Mouse (Mus musculus) thymus, adult 2 months (tissue): Measurements from ENCODE around the gene Defb30. TPM values are rescaled to one million over a fixed set of nuclear protein-coding genes. Genes with fewer than 3 reads are reported as not detected.

Experiments used
- DNase-seq: peaks from one replicate; pipeline ENCODE4 v3.0.0; 2021
- H3K27ac ChIP-seq: fragments of 200-500 bp; 2 replicates; pipeline ENCODE4 v1.5.1; 2012; ENCODE audit warnings: low read length, control low read depth; ENCODE audit not compliant: control insufficient read depth, insufficient read depth
- H3K27me3 ChIP-seq: fragments of 200-500 bp; 2 replicates; pipeline ENCODE4 v1.6.1; 2012; ENCODE audit warnings: mild to moderate bottlenecking, low read length, moderate library complexity, mixed read lengths; ENCODE audit not compliant: control insufficient read depth, insufficient read depth
- H3K36me3 ChIP-seq: fragments of 200-500 bp; 2 replicates; pipeline ENCODE4 v1.6.1; 2012; ENCODE audit warnings: mild to moderate bottlenecking, low read length, moderate library complexity; ENCODE audit not compliant: control insufficient read depth, insufficient read depth
- H3K4me1 ChIP-seq: fragments of 200-500 bp; replicated peaks from 2 replicates; pipeline ENCODE4 v1.6.1; 2012; ENCODE audit warnings: low read length; ENCODE audit not compliant: control insufficient read depth, insufficient read depth
- H3K4me3 ChIP-seq: fragments of 200-500 bp; 2 replicates; pipeline ENCODE4 v1.5.1; 2012; ENCODE audit warnings: mild to moderate bottlenecking, low read length, control low read depth, moderate library complexity; ENCODE audit not compliant: control insufficient read depth, insufficient read depth
- CTCF ChIP-seq: fragments of 200-500 bp; IDR thresholded peaks from 2 replicates; pipeline ENCODE4 v1.5.1; 2012; ENCODE audit warnings: mild to moderate bottlenecking, control low read depth, low read length, moderate library complexity, borderline replicate concordance; ENCODE audit not compliant: control insufficient read depth, poor library complexity, insufficient read depth; ENCODE audit errors: extremely low read depth
- POLR2A ChIP-seq: fragments of 200-500 bp; IDR thresholded peaks from 2 replicates; pipeline ENCODE4 v1.6.1; 2012; ENCODE audit warnings: mild to moderate bottlenecking, low read length, control low read depth, moderate library complexity; ENCODE audit not compliant: control insufficient read depth, poor library complexity, insufficient read depth; ENCODE audit errors: extremely low read depth
- WGBS: fragments of 180-500 bp; shearing (Covaris S2); methylation state at CpG from one replicate; pipeline ENCODE4 v1.1.7; 2018; 5-methylcytosine and 5-hydroxymethylcytosine counted together
- polyA plus RNA-seq: library from polyadenylated mRNA; depleted of rRNA; stranded (reverse); fragments of >200 nt; gene quantifications from 2 replicates; pipeline ENCODE4 v1.2.3, GENCODE M21; 2012; rRNA removed

Gene Defb30
- polyA plus RNA-seq, 1 experiment, result not detected

DNA sequence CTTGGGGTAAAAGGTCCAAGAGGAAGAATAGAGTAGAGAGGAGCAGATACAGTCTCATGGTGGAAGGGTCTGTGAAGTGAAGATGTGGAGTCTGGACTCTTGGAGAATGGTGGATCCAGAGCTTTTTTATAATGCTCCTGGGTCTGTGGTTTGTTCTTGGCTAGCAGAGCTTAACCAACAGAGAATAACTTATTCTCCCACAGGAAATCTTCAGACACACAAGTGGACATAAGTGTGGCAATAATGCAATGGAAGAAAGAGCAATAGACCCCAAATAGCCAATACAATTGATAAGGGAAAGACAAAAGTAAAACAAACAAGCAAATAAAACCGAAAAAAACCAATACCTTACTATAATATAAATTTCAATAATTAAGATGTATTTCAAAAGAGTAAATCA lies 65.3 kb downstream of the Defb30 start, which contains the start of gene Defb48:
Defb48 (minus strand) TSS at position 101 of the 400 bp plus-strand sequence.
- 85% methylated on average over 1 of the region's 1 CpGs for WGBS
- DNase-seq, result no peak
- TF ChIP-seq CTCF (no peak), POLR2A (no peak)
- Histone ChIP-seq H3K4me1 (no peaks in the 10 kb centered on the region), H3K27ac (no peak within 1 kb of the TSS), H3K36me3 (no peaks in the 10 kb centered on the region), H3K27me3 (no peaks in the 10 kb centered on the region; the same call in 1 of the 2 replicates), H3K4me3 (no peak within 1 kb of the TSS)

Other genes starting within 250 kb of the Defb30 start
- 15.3 and 15.5 TPM in 2 replicates for gene Wdfy2, start 212.3 kb downstream of the Defb30 start, polyA plus RNA-seq
- gene Defb48, start 65.5 kb downstream of the Defb30 start, polyA plus RNA-seq, result not detected in 2 replicates
- gene Defb47, start 51.9 kb downstream of the Defb30 start, polyA plus RNA-seq, result not detected in 2 replicates
- gene Defb43, start 38.2 kb downstream of the Defb30 start, polyA plus RNA-seq, result not detected in 2 replicates
- gene Defb42, start 3.0 kb downstream of the Defb30 start, polyA plus RNA-seq, result 1.6 and 1.8 TPM in 2 replicates